In the genomic region with DNA sequence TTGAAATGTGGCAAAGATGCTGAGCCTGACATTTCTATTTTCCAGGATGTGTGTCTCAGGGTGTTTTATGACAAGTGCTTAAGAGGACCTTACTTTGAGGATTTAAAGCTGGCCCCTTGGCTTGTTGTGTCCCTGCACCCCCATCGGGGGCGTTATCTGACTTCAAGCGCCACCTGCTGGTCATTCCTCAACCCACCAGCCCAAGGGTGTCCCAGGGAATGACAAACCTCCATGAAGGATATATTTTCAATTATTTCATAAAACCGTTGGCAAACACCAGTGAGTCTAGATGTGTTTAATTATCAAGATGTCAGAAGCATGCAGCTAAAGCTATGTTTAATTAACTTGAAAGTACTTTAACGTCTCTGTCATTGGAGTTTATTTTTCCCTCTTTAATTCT, we compare ENCODE assay signal across 9 mouse cellular contexts. TPM values are rescaled to one million over a fixed set of nuclear protein-coding genes. Genes with fewer than 3 reads are reported as not detected.
DNase-seq lines count a peak whose midpoint lies in the region; ATAC-seq and TF ChIP-seq lines count a peak whose summit lies in the region.
"Had no signal": no experiment of that assay in that cellular context is flagged by ENCODE, and none has a peak within 500 bp of the region (broad histone marks: within the 10 kb centered on the region; RNA-seq: fewer than 3 reads in every experiment).

No protein-coding gene starts in this region.

- H3K27ac ChIP-seq in embryonic facial prominence, embryonic 11.5 days (replicated peaks; ENCODE audit: low read depth, low read length) = no peak overlapping the region
- H3K27ac ChIP-seq in liver, postnatal 0 days (ENCODE audit: low read depth) = no peak overlapping the region
- no peak overlapping the region for H3K27ac ChIP-seq in neural tube, embryonic 15.5 days (replicated peaks)
- H3K27ac ChIP-seq: embryonic facial prominence, embryonic 13.5 days had no signal

- no peaks in the 10 kb centered on the region for H3K4me1 ChIP-seq in embryonic facial prominence, embryonic 11.5 days (ENCODE audit: control insufficient read depth, insufficient read depth, low read length)
- no peaks in the 10 kb centered on the region for H3K4me1 ChIP-seq in liver, postnatal 0 days (ENCODE audit: insufficient read depth)
- H3K4me1 ChIP-seq in neural tube, embryonic 15.5 days = peaks cover 22% of the 10 kb centered on the region
- H3K4me1 ChIP-seq: embryonic facial prominence, embryonic 13.5 days had no signal

- ATAC-seq in embryonic facial prominence, embryonic 11.5 days (replicated peaks; ENCODE audit: insufficient number of reproducible peaks, low FRiP score, low TSS enrichment, low read depth) = peak; percentile 82; the same call in 1 of the 2 replicates
- peak; percentile 66; the same call in 1 of the 2 replicates for ATAC-seq in liver, postnatal 0 days
- ATAC-seq in neural tube, embryonic 15.5 days (ENCODE audit: low FRiP score) = peak; percentile 82; the same call in 1 of the 2 replicates

- TF ChIP-seq CTCF in liver, postnatal 0 days (IDR thresholded peaks at IDR 0.05; ENCODE audit: low read depth) = peak; percentile 92

- no peak overlapping the region for H3K4me3 ChIP-seq in embryonic facial prominence, embryonic 11.5 days (ENCODE audit: low read depth, low read length)
- no peak overlapping the region for H3K4me3 ChIP-seq in liver, postnatal 0 days (ENCODE audit: low read depth, low read length)
- H3K4me3 ChIP-seq in neural tube, embryonic 15.5 days (replicated peaks) = no peak overlapping the region
- H3K4me3 ChIP-seq: embryonic facial prominence, embryonic 13.5 days had no signal

- H3K9ac ChIP-seq in embryonic facial prominence, embryonic 11.5 days (replicated peaks; ENCODE audit: low read length) = no peak overlapping the region
- no peak overlapping the region for H3K9ac ChIP-seq in liver, postnatal 0 days (replicated peaks)
- no peak overlapping the region for H3K9ac ChIP-seq in neural tube, embryonic 15.5 days (replicated peaks)
- H3K9ac ChIP-seq: embryonic facial prominence, embryonic 13.5 days had no signal

- H3K27me3 ChIP-seq in embryonic facial prominence, embryonic 11.5 days (ENCODE audit: control insufficient read depth, insufficient read depth, low read length) = no peaks in the 10 kb centered on the region
- no peaks in the 10 kb centered on the region for H3K27me3 ChIP-seq in liver, postnatal 0 days (ENCODE audit: insufficient read depth, low read length)
- H3K27me3 ChIP-seq in neural tube, embryonic 15.5 days (replicated peaks) = no peaks in the 10 kb centered on the region

- H3K9me3 ChIP-seq in embryonic facial prominence, embryonic 11.5 days (replicated peaks; ENCODE audit: control insufficient read depth, low read length) = no peaks in the 10 kb centered on the region
- no peaks in the 10 kb centered on the region for H3K9me3 ChIP-seq in liver, postnatal 0 days (ENCODE audit: low read length)
- H3K9me3 ChIP-seq in neural tube, embryonic 15.5 days (replicated peaks) = no peaks in the 10 kb centered on the region
- H3K9me3 ChIP-seq: embryonic facial prominence, embryonic 13.5 days had no signal

- no peaks in the 10 kb centered on the region for H3K36me3 ChIP-seq in embryonic facial prominence, embryonic 11.5 days (replicated peaks; ENCODE audit: control insufficient read depth, insufficient read depth, low read depth, low read length)
- peaks cover 51% of the 10 kb centered on the region for H3K36me3 ChIP-seq in liver, postnatal 0 days (replicated peaks; ENCODE audit: insufficient read depth, low read length)
- peaks cover 12% of the 10 kb centered on the region; the same call in 1 of the 2 replicates for H3K36me3 ChIP-seq in neural tube, embryonic 15.5 days
- H3K36me3 ChIP-seq: embryonic facial prominence, embryonic 13.5 days had no signal

- peak; percentile 89 to 90 for DNase-seq in B cell, adult 2 months
- DNase-seq in adrenal gland, adult 8-10 months = peak; percentile 43
- DNase-seq in embryonic facial prominence, embryonic 11.5 days (ENCODE audit: low spot score) = peak; percentile 88
- DNase-seq in heart, adult 9 months (ENCODE audit: low spot score in 2 of 2) = peak; percentile 63 to 69
- peak; percentile 76 to 88 for DNase-seq in kidney, postnatal 25 days
- peak; percentile 86 for DNase-seq in liver, postnatal 0 days
- peak; percentile 71 for DNase-seq in thymus, postnatal 14 days

- WGBS in embryonic facial prominence, embryonic 11.5 days = 6% methylated on average over 5 of the region's 5 CpGs
- 14% methylated on average over 5 of the region's 5 CpGs for WGBS in liver, postnatal 0 days (ENCODE audit: insufficient replicate concordance)
- WGBS in neural tube, embryonic 15.5 days = 5% methylated on average over 5 of the region's 5 CpGs

- no peak overlapping the region for H3K4me2 ChIP-seq in embryonic facial prominence, embryonic 11.5 days (ENCODE audit: low read depth, low read length)
- no peak overlapping the region for H3K4me2 ChIP-seq in liver, postnatal 0 days (ENCODE audit: low read depth, low read length)
- H3K4me2 ChIP-seq in neural tube, embryonic 15.5 days = no peak overlapping the region
- H3K4me2 ChIP-seq: embryonic facial prominence, embryonic 13.5 days had no signal

- TF ChIP-seq EP300 in liver, postnatal 0 days (IDR thresholded peaks at IDR 0.05; ENCODE audit: low read depth) = no peak

RNA-seq across cellular contexts. Expression of gene Lmo2, which starts 24.5 kb away (rescaled TPM):
- total RNA-seq in adrenal gland, adult 8-10 months (2022) = 10 to 100 TPM; 21.2 to 41.8 (median 31.3) TPM
- 16.2 and 18.8 TPM in 2 replicates for polyA plus RNA-seq in embryonic facial prominence, embryonic 11.5 days (2014; fragmentation: Nextera tagmentation; extraction: Ambion mirVana)
- 58.8 and 63.7 TPM in 2 replicates for polyA plus RNA-seq in liver, postnatal 0 days (2015; fragmentation: Nextera tagmentation; extraction: Ambion mirVana)
- 49.6 and 55.4 TPM in 2 replicates for polyA plus RNA-seq in neural tube, embryonic 15.5 days (2015; fragmentation: Nextera tagmentation; extraction: Ambion mirVana)

RNA-seq across cellular contexts. Expression of gene Fbxo3, which starts 45.3 kb away (rescaled TPM):
- total RNA-seq in adrenal gland, adult 8-10 months (2022) = 10 to 100 TPM; 88.1 to 93.9 (median 93.1) TPM
- 62.3 and 63.3 TPM in 2 replicates for polyA plus RNA-seq in embryonic facial prominence, embryonic 11.5 days (2014; fragmentation: Nextera tagmentation; extraction: Ambion mirVana)
- 41.6 and 41.9 TPM in 2 replicates for polyA plus RNA-seq in liver, postnatal 0 days (2015; fragmentation: Nextera tagmentation; extraction: Ambion mirVana)
- polyA plus RNA-seq in neural tube, embryonic 15.5 days (2015; fragmentation: Nextera tagmentation; extraction: Ambion mirVana) = 70.0 and 70.9 TPM in 2 replicates

RNA-seq across cellular contexts. Expression of gene 4931422A03Rik, which starts 45.9 kb away (rescaled TPM):
- not detected for total RNA-seq in adrenal gland, adult 8-10 months (2022)
- 1.1 and 1.4 TPM in 2 replicates for polyA plus RNA-seq in embryonic facial prominence, embryonic 11.5 days (2014; fragmentation: Nextera tagmentation; extraction: Ambion mirVana)
- polyA plus RNA-seq in liver, postnatal 0 days (2015; fragmentation: Nextera tagmentation; extraction: Ambion mirVana) = 1.0 and 1.5 TPM in 2 replicates
- 2.5 and 3.1 TPM in 2 replicates for polyA plus RNA-seq in neural tube, embryonic 15.5 days (2015; fragmentation: Nextera tagmentation; extraction: Ambion mirVana)
